Comparison of ENCODE assay signal across 23 mouse cellular contexts in the genomic region with DNA sequence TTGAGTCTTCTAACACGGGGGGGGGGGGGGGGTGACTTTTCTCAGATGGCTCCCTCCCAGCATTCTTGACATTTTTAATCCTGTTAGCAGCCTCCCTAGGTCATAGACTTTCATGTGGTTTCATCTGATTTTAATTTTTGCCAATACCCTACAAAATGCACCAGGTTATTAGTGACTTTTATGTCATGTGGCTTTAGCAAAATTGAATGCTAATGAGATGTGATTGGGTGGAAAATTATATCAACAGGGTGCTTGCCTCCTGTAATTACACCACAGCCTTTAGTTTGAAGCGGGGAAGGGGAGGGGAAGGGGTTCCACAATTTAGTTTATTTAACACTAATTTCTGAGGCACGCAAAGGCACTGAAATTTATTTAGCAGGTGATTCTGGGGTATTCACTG.
"Had no signal": no experiment of that assay in that cellular context is flagged by ENCODE, and none has a peak within 500 bp of the region (broad histone marks: within the 10 kb centered on the region; RNA-seq: fewer than 3 reads in every experiment).

No protein-coding gene starts in this region.

- DNase-seq: kidney, adult 18-20 months; kidney, adult 9 months; kidney, postnatal 14 days; kidney, postnatal 4 days; layer of hippocampus, adult 9-11 months; liver; lung, adult 18-20 months; lung, postnatal 10 days; lung, postnatal 36 days; right cerebral cortex, adult 18-20 months; right cerebral cortex, postnatal 14 days; right cerebral cortex, postnatal 4 days; thymus, postnatal 25 days had no signal

- H3K9ac ChIP-seq: limb, embryonic 13.5 days; liver, embryonic 12.5 days; liver, embryonic 15.5 days; lung, embryonic 15.5 days; midbrain, embryonic 13.5 days; neural tube, embryonic 13.5 days; stomach, embryonic 15.5 days had no signal

- H3K36me3 ChIP-seq: limb, embryonic 10.5 days; limb, embryonic 13.5 days; liver, embryonic 12.5 days; liver, embryonic 15.5 days; lung, embryonic 15.5 days; midbrain, embryonic 10.5 days; midbrain, embryonic 13.5 days; neural tube, embryonic 13.5 days; stomach, embryonic 15.5 days had no signal

- H3K4me3 ChIP-seq: limb, embryonic 10.5 days; limb, embryonic 13.5 days; liver, embryonic 12.5 days; liver, embryonic 15.5 days; lung, embryonic 15.5 days; megakaryocyte, embryonic 14.5 days; midbrain, embryonic 10.5 days; midbrain, embryonic 13.5 days; neural tube, embryonic 13.5 days; stomach, embryonic 15.5 days had no signal

- H3K4me1 ChIP-seq: limb, embryonic 10.5 days; limb, embryonic 13.5 days; liver, embryonic 12.5 days; liver, embryonic 15.5 days; lung, embryonic 15.5 days; megakaryocyte, embryonic 14.5 days; midbrain, embryonic 10.5 days; midbrain, embryonic 13.5 days; neural tube, embryonic 13.5 days; stomach, embryonic 15.5 days had no signal

- ATAC-seq: liver, embryonic 12.5 days; midbrain, embryonic 13.5 days had no signal

- H3K4me2 ChIP-seq: limb, embryonic 13.5 days; liver, embryonic 12.5 days; liver, embryonic 15.5 days; lung, embryonic 15.5 days; midbrain, embryonic 13.5 days; neural tube, embryonic 13.5 days; stomach, embryonic 15.5 days had no signal

- H3K9me3 ChIP-seq: limb, embryonic 10.5 days; limb, embryonic 13.5 days; liver, embryonic 12.5 days; liver, embryonic 15.5 days; lung, embryonic 15.5 days; megakaryocyte, embryonic 14.5 days; midbrain, embryonic 10.5 days; midbrain, embryonic 13.5 days; neural tube, embryonic 13.5 days; stomach, embryonic 15.5 days had no signal

- H3K27me3 ChIP-seq: limb, embryonic 13.5 days; liver, embryonic 12.5 days; liver, embryonic 15.5 days; lung, embryonic 15.5 days; megakaryocyte, embryonic 14.5 days; midbrain, embryonic 13.5 days; neural tube, embryonic 13.5 days; stomach, embryonic 15.5 days had no signal

- H3K27ac ChIP-seq: limb, embryonic 10.5 days; limb, embryonic 13.5 days; liver, embryonic 12.5 days; liver, embryonic 15.5 days; lung, embryonic 15.5 days; midbrain, embryonic 10.5 days; midbrain, embryonic 13.5 days; neural tube, embryonic 13.5 days; stomach, embryonic 15.5 days had no signal
